Mouse (Mus musculus) spleen, postnatal 10 days (tissue): ENCODE measurements at regions not wholly inside any gene's neighbourhood (a gene's known extent, or its start where the extent isn't known, plus 50 kb on each side); places are given as distances from the start of the nearest gene placed in this dataset.
A peak's percentile ranks its signal among the peaks of the same experiment; 100 is the strongest.

Experiments
- DNase-seq, 2 experiments: peaks; one replicate each; pipeline ENCODE4 v3.0.0; 2021 to 2022; ENCODE audit warnings: low spot score in 2 of 2

DNA sequence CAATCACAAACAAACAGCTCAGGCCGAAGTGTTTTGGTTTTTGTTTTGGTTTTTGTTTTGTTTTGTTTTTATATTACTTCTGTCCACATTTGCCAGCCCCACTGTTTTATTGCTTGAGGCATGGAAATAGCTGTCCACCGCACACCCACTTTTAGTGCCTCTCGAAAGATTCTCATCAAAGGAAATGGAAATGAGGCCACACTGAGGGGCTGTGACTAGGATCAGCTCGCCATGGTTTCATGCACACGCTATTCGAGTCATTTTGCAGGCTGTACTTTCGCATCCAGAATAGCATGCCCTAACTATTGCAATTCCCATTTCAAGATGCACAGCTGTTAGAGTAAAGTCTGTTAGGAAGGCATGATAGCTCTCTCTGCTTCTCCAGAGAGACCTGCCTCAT is 1543.4 kb upstream of the Tenm3 start:
- DNase-seq = no peak

DNA sequence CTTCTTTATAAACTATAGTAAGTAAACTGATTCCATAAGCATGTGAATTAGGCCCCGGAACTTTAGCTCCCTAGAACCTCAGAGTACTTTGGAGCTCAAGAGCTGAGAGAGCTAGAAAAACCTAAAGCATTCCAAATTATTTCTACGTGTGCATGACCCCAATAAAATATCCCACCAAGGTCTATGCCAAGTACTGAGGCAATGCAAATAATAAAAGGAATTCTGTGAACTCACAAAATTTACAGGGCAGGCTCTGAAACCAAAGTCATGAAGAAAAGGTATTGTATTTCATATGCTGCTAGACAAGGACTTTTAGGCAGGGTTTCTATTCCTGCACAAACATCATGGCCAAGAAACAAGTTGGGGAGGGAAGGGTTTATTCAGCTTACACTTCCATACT is 1539.9 kb upstream of the Tenm3 start:
- DNase-seq = no peak

DNA sequence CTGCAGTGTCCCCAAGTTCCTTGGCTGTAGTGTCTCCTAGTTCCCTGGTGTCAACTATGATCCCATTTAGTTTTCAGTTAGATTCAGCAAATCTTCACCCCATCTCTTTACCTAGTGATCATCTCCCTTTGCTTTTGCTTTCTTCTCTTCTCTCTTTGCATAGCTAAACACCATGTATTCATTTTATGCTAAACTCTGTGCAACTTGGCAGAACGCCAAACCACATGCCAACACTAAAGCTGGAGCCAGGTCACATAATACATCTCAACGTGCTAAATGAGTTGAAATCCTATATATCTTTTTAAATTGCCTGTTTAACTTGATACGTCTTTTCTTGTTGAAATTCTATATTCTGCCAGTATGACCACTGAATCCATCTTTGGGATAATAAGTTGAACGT is 1536.0 kb upstream of the Tenm3 start:
- DNase-seq = no peak

DNA sequence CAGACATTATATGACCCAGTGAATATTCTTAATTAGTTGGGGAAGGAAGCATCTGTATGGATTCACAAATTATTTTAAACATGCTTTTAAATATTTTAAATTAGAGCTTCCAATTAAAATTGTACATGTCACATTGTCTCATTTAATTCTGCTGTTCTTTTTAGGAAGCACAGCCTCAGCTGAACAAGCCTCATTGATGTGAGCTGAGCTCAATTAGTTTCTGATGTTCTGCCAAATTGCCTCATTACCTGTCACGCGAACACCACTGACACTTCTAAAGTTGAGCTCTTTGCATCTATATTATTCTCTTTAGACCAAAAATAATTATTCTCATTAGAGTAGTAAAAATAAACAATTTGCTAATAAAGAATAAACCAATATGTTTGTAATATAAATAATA is 1530.0 kb upstream of the Tenm3 start:
- no peak for DNase-seq

DNA sequence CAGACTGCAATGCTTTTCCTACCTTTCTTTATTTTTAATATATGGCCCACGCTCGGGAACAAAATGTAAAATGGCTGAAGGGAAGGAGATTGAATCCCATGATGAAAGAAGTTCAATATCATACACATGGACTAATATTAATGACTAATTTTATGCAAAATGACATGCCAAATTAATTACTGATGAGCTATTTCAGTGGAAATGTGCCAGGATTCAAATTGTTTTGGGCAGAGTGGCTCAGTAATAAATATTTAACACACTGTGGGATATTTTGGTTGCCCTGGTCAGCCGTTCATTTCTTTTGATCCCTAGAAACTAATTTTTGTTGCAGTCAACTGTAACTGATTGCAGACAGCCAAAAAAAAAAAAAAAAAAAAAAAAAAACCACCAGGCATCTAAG is 1482.7 kb upstream of the Tenm3 start:
- no peak for DNase-seq

DNA sequence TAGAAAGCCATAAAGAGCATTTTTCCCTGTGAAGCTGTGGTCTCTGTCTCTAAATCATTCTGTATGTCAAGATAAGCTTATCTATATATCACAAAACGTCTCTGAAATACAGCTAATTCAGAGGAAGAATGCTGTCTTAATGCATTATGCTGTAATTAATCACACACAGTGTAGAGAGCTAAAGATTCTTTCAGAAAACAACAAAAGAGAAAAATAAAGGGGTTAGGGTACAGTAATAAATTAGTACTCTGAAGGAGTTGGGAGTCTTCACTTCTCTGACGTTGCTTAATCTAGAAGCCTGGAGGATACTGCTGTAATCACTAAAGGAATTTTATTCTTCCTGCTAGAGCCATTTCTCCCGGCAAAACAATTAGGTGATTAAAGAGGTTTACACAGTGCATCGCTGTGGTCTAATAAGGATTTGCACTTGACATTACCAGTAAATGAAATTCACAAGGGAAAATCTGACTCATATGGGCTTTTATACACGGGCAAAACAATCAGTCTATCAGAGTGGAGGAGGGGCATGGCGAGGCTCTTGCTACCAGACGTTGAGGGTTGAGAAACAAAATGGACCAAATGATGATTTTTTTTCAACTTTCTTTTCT is 1477.7 kb upstream of the Tenm3 start:
- no peak for DNase-seq

DNA sequence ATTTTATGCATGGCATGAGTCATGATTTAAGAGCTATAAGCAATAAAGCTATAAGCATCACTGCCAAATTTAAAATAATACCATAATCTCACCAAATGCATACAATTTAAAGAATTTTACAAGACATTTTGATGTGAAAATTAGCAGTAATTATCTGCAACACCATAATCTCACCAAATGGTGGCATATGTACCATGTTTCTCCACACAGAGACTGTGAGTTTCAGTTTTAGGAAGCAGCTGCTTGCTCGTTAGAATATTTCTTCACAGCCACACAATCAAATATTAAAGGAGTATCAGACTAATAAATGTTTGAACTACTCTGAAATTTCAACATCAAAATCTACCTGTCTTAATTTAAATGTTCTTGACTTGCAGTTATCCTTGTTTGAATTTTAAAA is 1472.9 kb upstream of the Tenm3 start:
- DNase-seq = no peak

DNA sequence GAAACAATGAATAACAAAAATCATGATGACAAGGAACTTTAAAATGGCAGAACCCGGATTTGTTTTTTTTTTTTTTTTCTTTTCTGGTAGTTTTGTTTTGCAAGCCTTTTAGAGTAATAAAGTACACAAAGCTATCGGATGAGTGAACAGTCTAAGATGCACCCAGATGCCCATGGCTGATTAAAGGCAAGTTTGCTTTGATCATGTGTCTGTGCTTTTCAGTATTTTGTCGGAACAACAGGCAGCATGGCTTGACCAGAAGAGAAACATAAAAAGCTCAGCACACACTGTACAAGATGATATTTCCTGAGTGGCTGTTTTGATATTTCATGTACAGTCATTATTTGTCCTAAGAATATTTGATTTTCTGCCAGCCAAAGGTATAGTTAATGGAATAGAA is 1466.6 kb upstream of the Tenm3 start:
- DNase-seq = no peak

DNA sequence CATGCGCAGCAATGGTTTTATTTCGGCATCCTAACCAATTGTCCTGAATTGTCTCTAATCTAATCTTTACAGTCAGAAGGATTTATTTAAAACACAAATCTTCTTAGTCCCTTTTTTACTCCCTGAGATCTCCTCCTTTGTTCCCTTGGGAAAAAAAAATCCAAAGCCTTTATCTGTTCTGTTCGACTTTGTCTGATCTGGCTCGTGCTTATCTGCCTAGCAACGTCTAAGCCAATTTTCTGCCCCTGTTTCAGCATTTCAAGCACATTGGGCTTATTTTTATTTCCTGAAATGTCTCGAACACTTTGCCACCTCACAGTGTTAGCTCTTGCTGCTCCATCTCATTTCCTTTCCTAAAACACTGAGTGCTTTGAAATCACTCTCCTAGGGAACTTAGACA is 1456.6 kb upstream of the Tenm3 start:
- no peak for DNase-seq

DNA sequence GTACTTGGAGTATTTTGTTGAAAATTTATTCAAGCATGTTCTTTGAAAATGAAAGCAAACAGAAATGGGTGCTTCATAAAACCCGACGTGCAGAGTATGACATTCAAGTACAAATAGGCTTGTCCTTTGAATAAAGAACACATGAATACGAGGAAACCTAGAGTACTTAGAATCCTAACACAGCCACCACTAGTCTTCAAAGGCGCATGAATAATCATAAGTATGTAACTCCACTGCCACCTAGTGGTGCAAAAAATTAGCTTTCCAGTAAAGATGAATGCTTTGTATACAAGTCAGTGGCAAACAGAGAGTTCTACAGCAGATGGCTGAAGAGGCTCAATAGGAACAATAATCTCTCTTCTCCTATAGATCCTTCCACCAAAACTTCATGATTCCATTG is 1449.8 kb upstream of the Tenm3 start:
- DNase-seq = peak in 1 of 2 experiments; percentile 13

DNA sequence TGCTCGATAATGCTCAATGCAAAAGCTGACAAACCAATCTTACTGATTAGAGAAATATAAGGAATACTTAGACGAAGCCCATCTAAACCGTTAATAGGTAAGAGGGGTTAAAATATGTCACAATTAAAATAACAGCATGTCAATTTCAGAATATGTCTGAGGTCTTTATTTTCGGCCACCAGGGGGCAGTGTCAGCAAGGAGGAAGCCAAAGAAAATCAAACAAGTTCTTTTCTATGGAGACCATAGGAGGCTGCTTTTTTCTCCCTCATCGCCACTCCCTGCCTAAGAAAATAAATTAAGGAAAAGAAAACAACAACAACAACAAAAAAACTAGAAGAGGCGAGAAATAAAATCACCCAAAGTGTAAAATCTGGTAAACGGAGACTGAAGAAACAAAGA is 1448.4 kb upstream of the Tenm3 start:
- DNase-seq = peak; percentile 6 to 55

DNA sequence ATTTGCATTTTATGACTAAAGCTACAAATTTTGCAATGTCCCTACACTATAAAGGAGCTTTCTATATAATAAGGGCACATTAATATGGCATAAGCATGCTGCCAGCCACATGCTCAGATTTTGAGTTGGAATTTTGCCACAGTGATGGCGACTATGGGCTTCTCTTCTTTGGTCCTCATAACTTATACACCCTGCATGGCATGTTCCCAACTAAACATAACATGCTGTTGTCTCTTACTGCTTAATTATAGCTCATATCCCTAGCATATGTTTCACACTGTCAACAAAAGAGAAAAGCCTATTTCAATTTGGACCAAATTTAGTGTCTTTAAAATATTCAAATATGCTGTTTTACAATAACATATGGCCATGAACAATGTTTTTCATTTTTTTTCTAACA is 1432.6 kb upstream of the Tenm3 start:
- DNase-seq = no peak

DNA sequence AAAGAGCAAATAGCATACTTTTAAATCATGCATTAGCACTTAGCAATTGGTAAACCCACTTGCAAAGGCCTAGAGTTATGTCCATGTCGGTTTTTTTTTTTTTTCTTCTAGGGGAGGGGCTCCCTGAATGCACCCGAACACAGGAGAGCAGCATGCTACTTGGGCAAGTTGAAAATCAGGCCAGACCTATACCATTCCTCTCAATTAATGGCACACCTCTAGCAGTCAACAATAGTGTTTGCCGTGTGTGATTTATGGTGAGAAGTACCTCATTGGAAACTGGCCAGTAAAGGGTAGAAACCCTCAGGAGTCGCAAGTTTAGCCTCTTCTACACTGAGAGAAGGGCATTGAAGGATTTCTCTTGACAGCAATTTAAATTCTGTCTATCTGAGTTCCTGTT is 1421.0 kb upstream of the Tenm3 start:
- DNase-seq = no peak
